Mouse (Mus musculus): ENCODE measurements around the gene Cgas.

DNA sequence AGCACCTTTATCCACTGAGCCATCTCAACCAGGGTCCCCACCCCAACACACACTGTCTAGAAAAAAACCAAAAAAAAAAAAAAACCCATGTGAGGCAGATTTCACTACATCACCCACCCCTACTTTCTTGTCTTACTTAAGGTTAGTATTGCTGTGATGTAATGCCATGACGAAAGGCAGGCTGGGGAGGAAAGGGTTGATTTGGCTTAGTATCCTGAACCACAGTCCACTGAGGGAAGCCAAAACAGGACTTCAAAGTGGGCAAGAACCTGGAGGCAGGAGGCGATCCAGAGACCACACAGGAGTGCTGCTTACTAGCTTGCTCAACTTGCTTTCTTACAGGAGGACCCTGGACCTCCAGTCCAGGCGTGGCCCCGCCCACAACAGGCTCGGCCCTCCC lies 7.4 kb upstream of the Cgas start:
- TF ChIP-seq CTCF (conservative IDR thresholded peaks at IDR 0.05; ENCODE audit: insufficient read depth, insufficient read length, low read depth, low read length) (no peak), POLR2A (IDR thresholded peaks at IDR 0.05; ENCODE audit: low read depth, low read length) (no peak)

All from kidney, adult 2 months (tissue).